Mouse (Mus musculus) cerebellum, postnatal 10 days (tissue): ENCODE data around the gene Treml1.
"Not testable (repeated sequence)": the region's sequence is repeated elsewhere in the genome, so short reads cannot be mapped to it uniquely, and the experiment has no call there.

Source experiments
- DNase-seq, 2 experiments: peaks; one replicate each; pipeline ENCODE4 v3.0.0; 2021; ENCODE audit warnings: mixed read lengths in 2 of 2

Treml1 gene

DNA sequence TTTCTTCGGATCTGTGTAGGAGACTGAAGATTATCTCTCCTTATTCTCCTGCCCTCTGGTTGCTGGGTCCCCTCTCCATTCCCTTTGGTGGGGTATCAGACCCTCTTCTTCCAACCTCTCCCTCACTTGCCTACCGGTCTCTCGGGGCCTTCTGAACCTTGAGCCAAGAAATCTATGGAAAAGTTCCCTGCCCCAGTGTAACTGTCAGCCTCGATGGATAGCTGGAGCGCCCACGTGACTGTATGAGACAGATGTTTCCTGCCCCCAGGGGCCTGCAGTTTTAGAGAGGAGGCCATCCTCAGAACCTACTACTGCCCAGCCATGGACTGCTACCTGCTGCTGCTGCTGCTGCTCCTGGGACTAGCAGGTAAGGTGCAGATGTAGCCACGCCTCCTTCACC, at the start of gene Treml1:
Gene Treml1 (plus strand): TSS at position 301 of the 400 bp plus-strand sequence.
- DNase-seq: no peak

DNA sequence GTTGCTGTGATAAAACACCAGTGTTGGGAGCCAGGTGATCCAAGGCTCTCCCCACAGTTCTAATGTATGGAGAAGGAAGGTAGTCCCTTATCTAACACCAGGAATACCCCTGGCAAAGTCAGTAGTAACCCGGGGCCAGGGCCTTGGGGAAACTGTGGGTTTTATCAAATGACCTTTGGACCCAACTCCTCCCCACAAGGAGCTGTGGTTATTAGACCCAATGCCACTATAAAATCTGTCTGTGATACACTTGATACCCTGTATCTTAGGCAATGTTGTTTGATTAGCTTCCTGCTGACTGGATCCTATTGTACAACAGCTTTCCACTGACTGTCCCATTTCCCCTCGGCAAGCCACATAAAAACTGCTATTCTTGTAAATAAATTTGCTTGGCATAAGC, 47.6 kb upstream of the Treml1 start:
- no peak for DNase-seq

DNA sequence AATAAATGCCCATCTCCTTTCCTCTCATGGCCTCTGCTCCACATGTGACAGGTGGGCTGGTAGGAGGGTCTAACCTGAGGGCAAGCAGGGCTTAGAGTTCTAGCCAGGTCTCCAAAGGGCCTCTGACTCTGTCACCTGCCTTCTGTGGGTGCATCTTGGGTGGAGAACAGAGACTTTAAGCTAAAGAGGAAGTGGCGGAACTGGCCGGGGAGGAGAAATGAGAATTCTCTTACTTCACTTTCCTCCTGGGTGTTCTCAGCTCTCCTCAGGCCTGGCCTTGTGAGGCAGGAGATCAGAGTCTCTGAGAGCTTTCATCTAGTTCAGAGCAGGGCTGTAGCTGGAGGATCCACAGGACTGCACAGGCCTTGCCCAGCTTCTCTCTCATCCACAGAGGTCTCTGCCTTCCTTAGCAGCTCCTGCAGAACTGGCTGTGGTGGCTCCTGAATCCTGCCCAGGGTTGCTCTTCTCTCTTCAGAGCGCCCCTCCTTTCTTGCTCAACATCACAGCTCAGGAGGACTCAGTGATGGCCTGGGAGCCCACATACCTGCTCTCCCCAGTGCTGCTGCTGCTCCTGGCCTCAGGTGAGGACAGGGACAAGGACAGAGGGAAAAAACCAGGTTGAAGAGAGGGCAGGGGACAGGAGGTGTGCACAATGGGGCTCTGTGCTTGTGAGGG, 43.7 kb upstream of the Treml1 start, which contains the start of gene B430306N03Rik:
Gene B430306N03Rik (plus strand): TSS at position 237 of the 675 bp plus-strand sequence.
- DNase-seq: not testable (repeated sequence)

DNA sequence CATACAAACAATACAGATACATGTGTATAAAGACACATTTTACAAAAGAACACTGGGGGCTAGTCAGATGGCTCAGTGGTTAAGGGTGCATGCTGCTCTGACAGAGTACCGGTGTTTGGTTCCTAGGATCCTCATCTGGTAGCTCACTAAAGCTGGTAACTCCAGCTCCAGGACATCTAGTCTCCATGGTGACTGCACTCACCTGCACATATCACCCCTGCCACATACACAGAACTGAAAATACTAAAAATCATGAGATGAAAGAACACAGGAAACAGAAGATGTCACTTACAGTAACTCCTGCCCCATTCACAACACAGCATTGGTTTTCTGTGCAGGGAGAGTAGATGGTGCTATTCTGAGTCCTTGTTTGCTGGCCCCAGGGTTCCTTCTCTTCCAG, 41.0 kb upstream of the Treml1 start:
- DNase-seq: no peak

DNA sequence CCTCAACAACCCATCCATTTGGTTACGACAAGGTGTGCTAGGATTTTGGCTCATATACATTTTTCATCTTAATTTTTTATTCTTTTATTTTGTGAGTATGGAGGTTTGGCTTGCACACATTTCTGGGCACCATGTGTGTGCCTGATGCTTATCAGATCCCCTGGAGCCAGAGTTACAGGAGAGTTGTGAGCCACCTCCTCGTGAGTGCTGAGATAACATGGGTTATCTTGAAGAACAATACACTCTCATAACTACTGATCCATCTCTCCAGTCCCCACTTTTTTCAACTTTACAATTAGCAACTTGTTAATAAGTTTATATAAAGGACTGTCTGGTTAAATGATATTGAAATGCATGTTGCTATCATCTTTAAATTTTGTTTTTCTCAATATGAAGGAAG, 38.4 kb upstream of the Treml1 start:
- DNase-seq: no peak

DNA sequence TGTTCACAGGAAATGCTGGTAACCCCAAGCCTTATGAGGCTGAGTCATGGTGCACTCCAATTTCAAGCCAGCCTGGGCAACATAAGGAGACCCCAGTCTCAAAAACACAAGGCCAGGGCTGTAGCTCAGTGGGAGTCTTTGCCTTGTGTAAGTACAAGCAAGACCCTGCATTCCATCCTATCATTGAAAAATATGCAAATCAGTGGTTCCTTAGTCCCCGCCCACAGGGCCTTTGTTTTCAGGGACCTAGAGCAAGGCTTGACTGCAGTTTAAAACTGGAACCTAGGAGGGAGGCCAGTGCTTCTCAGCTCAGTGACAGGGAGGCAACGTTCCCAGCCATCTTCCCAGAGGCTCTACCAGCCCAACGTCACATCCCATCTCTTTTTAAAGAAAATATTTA, 36.5 kb upstream of the Treml1 start:
- DNase-seq: no peak

DNA sequence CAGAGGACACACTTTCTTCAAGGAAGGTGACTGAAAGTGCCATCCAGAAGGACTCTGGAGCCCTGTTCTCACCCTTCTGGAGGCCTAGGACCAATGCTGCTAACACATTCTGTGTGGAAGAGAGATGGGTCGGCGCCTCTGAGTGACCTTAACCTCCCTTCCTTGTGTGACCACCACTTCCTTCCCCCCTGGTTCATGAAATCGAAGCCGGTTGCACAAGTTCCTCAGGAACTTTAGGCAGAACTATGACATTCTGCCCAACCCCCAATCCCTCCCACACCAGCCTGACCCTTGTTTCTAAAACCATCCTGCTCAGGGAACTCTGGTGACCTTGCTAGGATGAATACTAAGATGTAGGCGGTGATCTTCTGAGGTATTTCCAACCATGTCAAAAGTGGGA, 35.5 kb upstream of the Treml1 start:
- DNase-seq: no peak

DNA sequence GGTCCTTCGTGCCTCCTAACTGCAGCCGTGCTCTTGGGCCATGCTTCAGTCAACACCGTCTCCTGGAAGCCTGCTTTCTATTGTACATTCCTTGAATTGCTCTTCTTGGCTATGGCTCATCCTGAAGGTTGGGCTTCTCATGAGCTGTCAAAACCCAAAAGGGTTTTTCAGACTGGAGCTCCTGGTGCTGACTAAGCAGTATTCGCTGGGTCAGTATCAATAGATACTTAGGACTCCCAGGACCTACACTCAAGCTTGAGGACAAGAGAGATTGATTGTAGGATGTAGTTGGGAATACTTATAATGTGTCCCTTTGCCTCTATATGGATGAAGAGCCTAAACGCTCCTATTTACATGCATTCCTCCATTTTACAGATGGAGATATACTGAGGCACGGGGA, 34.6 kb upstream of the Treml1 start:
- DNase-seq: no peak

DNA sequence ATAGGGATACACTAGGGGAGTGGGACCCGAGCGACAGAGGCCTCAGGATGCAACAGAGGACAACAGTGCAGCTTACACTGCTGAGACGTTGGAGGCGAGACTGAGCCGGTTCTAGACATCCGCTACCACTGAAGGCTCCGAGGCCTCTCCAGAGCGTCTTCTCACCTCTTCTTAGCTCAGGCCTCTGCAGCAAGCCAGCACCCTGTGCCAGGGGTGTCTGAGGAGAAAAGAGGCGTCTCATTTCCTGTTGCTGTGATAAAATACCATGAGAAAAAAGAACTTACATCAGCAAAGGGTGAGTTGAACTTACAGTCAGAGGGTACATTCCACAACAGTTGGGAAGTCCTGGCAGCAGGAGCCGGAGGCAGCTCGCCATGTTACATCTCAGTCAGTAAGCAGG, 34.1 kb upstream of the Treml1 start:
- DNase-seq: no peak

DNA sequence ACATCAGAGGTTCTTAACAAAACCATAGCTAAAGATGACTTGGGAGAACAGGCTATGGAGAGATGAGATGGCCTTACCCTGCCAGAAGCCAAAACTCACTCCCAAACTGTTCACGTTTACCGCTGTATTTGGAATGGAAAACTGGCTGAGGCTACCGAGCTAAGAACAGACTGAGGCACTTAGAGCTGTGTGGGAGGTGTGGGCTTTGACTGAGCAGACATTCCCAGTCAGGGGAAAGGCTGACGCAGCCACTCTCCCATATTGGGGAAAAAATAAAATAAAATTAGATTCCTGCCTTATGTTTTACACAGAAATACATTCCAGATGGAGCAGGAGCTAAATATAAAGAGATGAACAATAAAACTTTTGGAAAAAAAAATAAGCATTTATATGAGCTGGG, 33.1 kb upstream of the Treml1 start:
- no peak for DNase-seq

DNA sequence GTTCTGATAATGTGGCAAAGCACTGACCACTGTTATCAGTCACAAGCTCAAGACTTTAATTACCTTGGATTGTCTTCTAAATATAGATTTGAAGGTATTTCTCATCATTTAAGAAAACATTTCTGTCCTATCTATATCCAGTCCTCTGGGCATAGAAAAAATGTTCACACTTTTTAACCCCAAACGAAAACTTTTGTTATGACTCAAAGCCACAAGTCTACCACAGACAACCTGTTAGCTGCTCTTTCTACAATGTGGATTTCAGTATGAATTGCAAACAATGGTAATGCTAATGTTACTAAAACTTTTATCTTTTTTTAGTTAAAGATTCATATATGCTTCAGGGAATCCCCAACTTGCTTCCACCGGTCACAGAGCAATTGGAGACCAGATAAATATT, 27.2 kb upstream of the Treml1 start:
- DNase-seq: no peak

DNA sequence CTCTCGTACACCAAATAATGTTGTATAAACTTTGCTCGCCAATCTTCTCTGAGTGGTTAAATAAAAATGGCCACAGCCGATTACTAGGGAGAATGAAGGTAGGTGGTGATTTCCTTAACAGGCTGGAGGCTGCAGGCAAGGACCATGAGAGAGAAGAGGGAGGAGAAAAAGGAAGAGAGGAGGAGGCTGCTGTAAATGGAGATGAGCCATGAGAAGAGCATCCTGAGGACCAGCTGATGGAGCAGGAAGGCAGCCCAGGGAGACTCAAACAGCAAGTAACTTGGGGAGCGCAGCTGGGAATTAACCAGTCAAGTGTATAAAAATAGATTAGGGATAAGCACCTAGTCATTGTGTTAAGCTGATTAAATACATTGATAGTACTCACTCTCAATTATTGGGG, 25.5 kb upstream of the Treml1 start:
- DNase-seq: no peak

DNA sequence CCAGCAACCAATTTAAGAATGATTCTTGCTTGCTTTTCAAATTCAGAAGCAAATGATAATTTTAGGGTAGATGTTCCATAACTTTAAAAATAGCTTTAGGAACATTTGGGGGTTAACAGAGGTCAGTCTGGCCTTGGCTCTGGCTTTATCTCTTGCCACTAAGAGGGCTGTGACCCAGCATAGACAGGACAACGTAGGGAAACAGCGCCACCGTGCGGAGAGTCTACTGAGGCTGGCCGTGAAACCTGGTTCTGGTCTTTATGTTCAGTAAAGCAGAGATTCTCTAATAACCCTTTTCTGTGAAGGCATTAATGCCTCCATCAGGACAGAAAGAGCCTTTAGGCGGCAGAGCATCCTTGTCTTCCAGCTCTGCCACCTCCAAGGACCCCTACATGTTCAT, 22.9 kb upstream of the Treml1 start:
- peak; percentile 91 to 94 for DNase-seq

DNA sequence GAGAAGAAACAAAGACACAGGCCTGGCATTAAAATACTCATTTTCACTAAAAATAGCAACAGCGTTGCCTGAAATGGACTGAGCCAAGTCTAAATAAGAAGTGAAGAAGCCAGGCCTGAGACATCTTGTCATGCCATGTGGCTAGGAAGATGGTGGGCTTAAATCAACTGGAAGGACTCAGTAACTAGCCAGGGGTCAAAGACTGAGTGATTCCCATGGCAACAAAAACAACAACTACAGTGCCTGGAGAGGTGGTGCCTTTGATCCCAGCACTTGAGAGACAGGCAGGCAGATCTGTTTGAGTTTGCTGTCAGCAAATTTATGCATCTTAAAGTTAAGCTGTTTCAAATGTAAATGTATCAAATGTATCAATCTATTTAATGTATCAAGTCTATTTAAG, 19.4 kb upstream of the Treml1 start:
- DNase-seq: no peak

DNA sequence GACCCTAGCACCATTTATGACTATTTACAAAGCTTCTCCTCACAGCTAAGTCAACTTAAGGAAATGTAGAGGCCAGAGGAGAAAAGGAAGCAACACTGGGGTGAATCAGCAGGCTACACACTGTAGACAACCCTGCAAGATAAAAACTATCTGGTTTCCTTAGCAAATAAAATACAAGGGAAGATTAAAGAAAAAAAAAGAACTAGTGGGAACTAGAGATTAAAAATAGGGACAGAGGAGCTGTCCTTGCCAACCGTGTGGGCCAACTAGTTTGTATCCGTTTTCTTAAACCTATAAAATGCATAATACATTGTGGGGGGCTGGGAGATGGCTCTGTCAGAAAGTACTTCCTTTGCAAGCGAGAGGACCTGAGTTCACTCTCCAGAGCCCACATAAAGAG, 17.8 kb upstream of the Treml1 start:
- DNase-seq: no peak

DNA sequence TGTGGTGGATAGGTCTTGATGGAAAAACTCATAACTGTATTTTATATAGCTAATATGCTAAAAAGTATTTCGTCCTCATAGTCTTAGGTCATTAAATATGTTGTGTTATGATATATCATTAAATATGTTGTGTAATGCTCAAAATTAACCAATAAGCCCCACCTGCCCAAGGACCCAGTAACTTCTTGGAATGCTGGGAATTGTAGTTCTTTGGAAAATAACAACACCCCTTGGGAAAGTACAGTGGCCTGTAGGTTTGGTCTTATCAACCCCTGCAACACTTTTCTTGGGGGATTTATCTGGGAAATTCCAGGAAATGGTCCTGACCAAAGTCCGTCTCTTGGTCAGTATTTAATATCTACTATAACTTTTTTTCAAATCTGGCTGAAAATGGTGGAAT, 16.7 kb upstream of the Treml1 start:
- no peak for DNase-seq

DNA sequence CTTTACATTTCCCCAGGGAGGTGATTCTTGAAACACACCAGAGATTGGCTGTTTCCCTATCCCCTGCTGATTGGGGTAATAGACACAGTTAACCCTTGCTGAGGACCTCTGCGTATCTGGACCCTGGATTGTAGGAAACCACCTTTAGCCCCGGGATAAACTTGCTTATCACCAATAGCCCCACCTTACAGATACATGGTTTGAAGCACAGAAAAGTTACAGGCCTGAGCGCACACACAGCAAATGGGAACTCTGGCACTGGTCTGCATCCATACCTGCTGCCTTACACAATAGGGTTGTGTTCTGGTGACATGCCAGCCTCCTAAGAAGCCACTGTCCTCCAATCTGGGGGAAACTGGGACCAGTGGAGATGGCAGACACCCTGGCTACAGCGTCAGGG, 13.9 kb upstream of the Treml1 start:
- DNase-seq: no peak

DNA sequence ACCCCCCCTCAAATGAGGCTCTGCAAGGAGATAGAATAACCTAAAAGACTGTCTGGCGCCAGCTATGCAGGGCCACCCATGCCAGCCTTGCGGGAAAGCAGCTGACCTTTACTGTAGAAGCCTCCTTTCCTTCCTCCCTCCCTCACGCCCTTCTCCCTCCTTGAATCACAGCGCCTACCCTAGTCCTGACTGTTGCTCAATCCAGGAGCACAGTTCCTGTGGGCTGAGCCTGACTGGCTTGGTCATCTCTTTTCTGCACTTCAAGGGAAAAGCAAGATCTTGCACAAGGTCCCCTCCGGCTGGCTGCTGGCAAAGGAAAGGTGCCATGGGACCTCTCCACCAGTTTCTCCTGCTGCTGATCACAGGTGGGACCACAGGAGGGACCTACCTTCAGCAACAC, 13.5 kb upstream of the Treml1 start, which contains the start of gene Trem2:
Gene Trem2 (plus strand): TSS at position 171 of the 400 bp plus-strand sequence.
- DNase-seq: peak in 1 of 2 experiments; percentile 16

DNA sequence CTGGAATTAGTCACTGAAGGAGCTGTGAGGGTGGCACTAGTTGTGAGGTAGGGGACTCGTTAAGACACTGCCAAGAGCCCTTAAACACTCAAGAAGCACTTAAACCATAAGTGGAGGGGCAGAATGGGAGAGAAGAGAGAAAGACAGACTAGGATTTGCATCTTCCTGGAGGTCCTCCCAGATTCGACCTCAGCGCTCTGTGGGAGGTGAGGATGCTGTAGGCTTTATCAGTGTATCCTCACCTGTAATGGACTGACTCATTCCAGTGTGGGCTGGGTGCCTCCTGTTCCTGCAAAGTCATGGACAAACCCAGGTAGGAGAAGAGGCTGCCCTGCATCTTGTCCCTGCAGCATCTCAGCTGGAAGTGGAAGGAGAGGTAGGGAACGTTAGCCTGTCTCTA, 12.9 kb upstream of the Treml1 start:
- DNase-seq: no peak

DNA sequence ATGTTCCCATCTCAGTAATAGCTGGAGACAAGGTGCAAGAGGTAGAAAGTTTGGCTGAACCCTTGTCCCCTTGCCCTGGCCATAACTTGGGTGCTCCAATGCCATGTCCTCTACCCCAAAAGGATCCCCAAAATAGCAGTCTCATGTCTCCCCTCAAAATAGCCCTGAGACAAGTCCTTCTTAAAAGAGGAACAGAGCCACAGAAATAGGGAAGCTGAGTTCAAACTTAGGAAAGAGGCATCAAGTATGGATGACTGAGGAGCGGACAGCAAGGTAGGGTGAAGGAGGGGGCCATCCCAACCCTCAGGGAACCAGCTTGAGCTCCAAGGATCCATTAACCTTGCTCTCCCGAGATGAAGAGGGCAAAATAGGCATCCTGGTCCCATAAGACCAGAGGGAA, 12.4 kb upstream of the Treml1 start:
- DNase-seq: no peak

DNA sequence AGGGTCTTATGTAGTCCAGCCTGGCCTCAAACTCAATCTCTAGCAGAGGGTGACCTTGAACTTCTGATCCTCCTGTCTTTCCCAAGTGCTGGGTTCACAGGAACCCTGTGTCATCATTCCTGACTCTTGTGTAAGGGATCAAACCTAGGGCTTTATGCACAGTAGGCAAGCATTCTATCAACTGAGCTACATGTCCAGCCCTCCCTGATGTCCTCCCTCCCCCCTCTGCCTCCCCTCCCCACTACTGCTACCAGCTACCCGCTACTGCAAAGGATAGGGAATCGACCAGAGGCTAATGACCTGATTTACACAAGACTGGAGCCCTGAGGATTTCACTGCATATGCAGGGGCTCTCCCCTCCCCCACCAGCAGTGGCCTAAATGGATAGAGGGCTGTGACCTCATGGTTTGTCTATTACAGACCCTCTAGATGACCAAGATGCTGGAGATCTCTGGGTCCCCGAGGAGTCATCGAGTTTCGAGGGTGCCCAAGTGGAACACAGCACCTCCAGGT, 9.0 kb upstream of the Treml1 start:
- no peak for DNase-seq

DNA sequence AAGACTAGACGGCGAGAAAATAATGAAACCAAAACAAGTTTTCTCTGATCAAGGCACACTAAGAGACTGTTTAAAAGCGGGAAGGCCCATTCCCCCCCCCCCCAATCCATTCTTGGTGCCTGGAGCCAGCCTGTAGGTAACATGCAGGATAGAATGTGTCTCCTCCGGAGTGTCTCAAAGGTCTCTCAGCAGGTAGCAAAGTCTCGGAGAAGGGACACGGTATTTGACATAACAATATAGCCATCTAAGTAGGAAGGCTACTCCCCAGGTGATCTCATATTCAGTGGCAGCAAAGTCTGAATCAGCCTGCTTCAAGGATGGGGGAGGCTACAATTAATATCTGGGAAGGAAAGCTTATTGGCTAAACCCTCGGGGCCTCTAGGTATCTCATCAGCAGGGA, 6.7 kb upstream of the Treml1 start:
- DNase-seq: not testable (repeated sequence)

DNA sequence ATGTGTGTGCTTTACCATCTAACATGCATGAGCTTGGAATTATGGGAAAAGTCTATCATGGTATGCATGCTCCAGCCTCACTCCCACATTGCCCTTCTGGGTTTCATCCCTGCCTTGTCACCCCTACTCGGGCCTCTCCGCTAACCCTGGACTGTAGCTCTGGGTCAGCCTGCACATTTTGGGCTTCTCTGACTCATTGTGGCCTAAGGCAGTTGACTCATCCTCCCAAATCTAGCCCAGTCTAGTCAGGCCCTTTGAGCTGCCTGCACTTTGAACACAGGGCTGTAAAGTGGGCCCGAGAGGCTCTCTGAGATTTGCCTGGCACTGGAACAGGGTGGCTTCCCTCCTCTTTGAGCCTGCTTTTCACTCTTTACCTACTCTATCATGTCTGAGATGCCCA, 3.9 kb upstream of the Treml1 start:
- DNase-seq: no peak

DNA sequence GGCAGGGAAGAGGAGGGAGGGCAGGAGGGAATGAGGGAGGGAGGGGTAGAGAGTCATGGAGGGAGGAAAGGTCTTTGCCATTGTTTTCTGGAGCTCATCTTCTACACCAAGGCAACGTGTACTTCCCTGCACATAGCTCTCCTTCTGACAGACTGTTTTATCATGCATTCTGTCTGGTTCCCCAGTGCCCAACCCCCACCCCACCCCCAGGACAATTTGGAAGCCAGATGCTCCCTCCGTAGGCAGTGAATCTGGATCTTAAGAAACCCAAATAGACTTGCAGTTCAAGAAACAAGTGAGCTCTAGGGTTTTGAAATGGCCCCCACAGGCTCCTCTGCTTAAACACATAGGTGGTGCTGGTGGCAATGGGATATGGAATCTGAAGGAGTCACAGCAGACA, 1.8 kb upstream of the Treml1 start:
- DNase-seq: no peak

DNA sequence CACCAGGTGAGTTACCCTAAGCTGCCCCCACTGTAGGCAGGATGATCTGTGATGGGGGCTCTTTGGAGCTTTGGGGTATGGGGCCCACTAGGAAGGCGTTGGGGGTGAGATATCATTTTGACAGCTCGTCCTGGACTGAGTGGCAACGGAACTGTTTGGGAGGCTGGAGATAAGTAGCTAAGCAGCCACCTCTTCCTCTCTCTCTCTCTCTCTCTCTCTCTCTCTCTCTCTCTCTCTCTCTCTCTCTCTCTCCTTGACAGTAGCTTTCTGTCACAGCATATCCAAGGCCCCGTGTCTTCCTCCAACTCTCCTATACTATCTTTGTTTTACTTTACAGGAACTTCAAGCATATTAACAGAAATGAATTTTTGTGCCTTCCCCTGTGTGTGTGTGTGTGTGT, 746 bp downstream of the Treml1 start:
- DNase-seq: no peak
